Mouse (Mus musculus) heart, embryonic 15.5 days (tissue): ENCODE results near the gene Tceal7. TPM values are rescaled to one million over a fixed set of nuclear protein-coding genes. Genes with fewer than 3 reads are reported as not detected.
"Not testable (repeated sequence)": the region's sequence is repeated elsewhere in the genome, so short reads cannot be mapped to it uniquely, and the experiment has no call there.

Source experiments
- ATAC-seq: fragments of 200-750 bp; cut with Nextera tagmentation; replicated peaks from 2 replicates; pipeline ENCODE4 v1.8.0; 2017; ENCODE audit warnings: low read depth, moderate TSS enrichment; ENCODE audit not compliant: insufficient number of reproducible peaks, insufficient read depth, low FRiP score
- H3K27ac ChIP-seq: fragments of 300-500 bp; sonication (generic); 2 replicates; pipeline ENCODE4 v1.5.1; 2015; ENCODE audit warnings: mild to moderate bottlenecking, inconsistent platforms
- H3K27me3 ChIP-seq: fragments of 300-500 bp; sonication (generic); 2 replicates; pipeline ENCODE4 v1.6.1; 2015; ENCODE audit warnings: inconsistent platforms
- H3K36me3 ChIP-seq: fragments of 300-500 bp; sonication (generic); 2 replicates; pipeline ENCODE4 v1.6.1; 2015; ENCODE audit warnings: mild to moderate bottlenecking, inconsistent platforms
- H3K4me1 ChIP-seq: fragments of 300-500 bp; sonication (generic); replicated peaks from 2 replicates; pipeline ENCODE4 v1.6.1; 2015; ENCODE audit warnings: inconsistent platforms
- H3K4me2 ChIP-seq: fragments of 300-500 bp; sonication (generic); 2 replicates; pipeline ENCODE4 v1.6.1; 2015; ENCODE audit warnings: inconsistent platforms, mild to moderate bottlenecking, moderate library complexity
- H3K4me3 ChIP-seq: fragments of 300-500 bp; sonication (generic); 2 replicates; pipeline ENCODE4 v1.5.1; 2015; ENCODE audit warnings: mild to moderate bottlenecking, inconsistent platforms
- H3K9ac ChIP-seq: fragments of 300-500 bp; sonication (generic); 2 replicates; pipeline ENCODE4 v1.6.1; 2015; ENCODE audit warnings: mild to moderate bottlenecking, inconsistent platforms
- H3K9me3 ChIP-seq: fragments of 300-500 bp; sonication (generic); replicated peaks from 2 replicates; pipeline ENCODE4 v1.6.1; 2016; ENCODE audit warnings: inconsistent platforms
- WGBS: fragments of 180-500 bp; shearing (Covaris S2); methylation state at CpG from one replicate; pipeline ENCODE4 v1.1.7; 2015; ENCODE audit warnings: mixed read lengths; 5-methylcytosine and 5-hydroxymethylcytosine counted together
- microRNA-seq: library from miRNA; unstranded; fragments of <30 nt; microRNA quantifications from one replicate; pipeline ENCODE4, GENCODE M21; 2016
- polyA plus RNA-seq: library from polyadenylated mRNA; unstranded; fragments of >200 nt; fragmentation: Nextera tagmentation; extraction: Ambion mirVana; gene quantifications from 2 replicates; pipeline ENCODE4 v1.2.1, GENCODE M21; 2015

Gene Tceal7
- polyA plus RNA-seq, 1 experiment from 2014 or later: 20.2 TPM

GRCm38 (mm10) chrX:136249671-136250070 lies 35.1 kb downstream of the Tceal7 start:
- Histone ChIP-seq H3K9ac (no peak overlapping the region), H3K4me3 (no peak overlapping the region), H3K36me3 (no peaks in the 10 kb centered on the region; the same call in 1 of the 2 replicates), H3K27me3 (no peaks in the 10 kb centered on the region), H3K27ac (no peak overlapping the region), H3K9me3 (no peaks in the 10 kb centered on the region), H3K4me1 (peaks cover 3% of the 10 kb centered on the region; the same call in 1 of the 2 replicates), H3K4me2 (no peak overlapping the region)
- no peak for ATAC-seq
- 71% methylated on average over 7 of the region's 7 CpGs for WGBS

GRCm38 (mm10) chrX:136252023-136252729 lies 37.6 kb downstream of the Tceal7 start:
- Histone ChIP-seq H3K9ac (no peak overlapping the region), H3K27me3 (no peaks in the 10 kb centered on the region), H3K9me3 (no peaks in the 10 kb centered on the region), H3K4me3 (no peak overlapping the region), H3K4me2 (no peak overlapping the region), H3K4me1 (peaks cover 3% of the 10 kb centered on the region; the same call in 1 of the 2 replicates), H3K36me3 (no peaks in the 10 kb centered on the region; the same call in 1 of the 2 replicates), H3K27ac (peak overlapping the region; percentile 20; the same call in 1 of the 2 replicates)
- 25% methylated on average over 6 of the region's 6 CpGs for WGBS
- no peak for ATAC-seq

- Histone ChIP-seq H3K9me3 (no peaks in the 10 kb centered on the region), H3K4me2 (no peak overlapping the region), H3K36me3 (no peaks in the 10 kb centered on the region), H3K27ac (no peak overlapping the region), H3K4me1 (peaks cover 5% of the 10 kb centered on the region; the same call in 1 of the 2 replicates), H3K4me3 (no peak overlapping the region), H3K9ac (no peak overlapping the region), H3K27me3 (no peaks in the 10 kb centered on the region)
- WGBS: 63% methylated on average over 5 of the region's 5 CpGs
- ATAC-seq: no peak
Observed at GRCm38 (mm10) chrX:136267720-136268119, 53.1 kb downstream of the Tceal7 start.

DNA sequence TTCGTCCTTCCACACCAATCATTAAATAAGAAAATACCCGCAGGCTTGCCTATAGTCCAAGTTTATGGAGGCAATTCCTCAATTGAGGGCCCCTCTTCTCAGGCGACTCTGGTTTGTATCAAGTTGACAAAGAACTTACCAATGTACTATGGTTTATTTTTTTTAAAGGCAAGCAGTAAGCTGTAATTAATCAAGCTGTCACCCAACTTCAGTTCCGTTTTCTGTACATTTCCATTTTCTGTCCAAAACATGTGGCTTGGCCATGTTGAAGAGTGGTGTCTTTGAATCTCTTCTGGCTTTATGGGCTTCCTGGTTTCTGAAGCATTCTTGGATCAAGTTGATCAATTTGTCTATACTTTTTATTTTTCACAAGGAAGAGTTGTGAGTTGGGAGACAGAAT lies 53.6 kb downstream of the Tceal7 start:
- WGBS: 68% methylated on average over 4 of the region's 4 CpGs
- no peaks in the 10 kb centered on the region for H3K9me3 ChIP-seq

GRCm38 (mm10) chrX:136269743-136270392 lies 55.3 kb downstream of the Tceal7 start, which contains the start of gene Bex3:
Gene Bex3, plus strand, starts transcription at chrX:136270253.
- 38% methylated on average over 12 of the region's 30 CpGs for WGBS
- Histone ChIP-seq H3K27ac (peak within 1 kb of the TSS; percentile 63), H3K4me2 (peak within 1 kb of the TSS; percentile 54), H3K4me3 (peak within 1 kb of the TSS; percentile 55), H3K9ac (peak within 1 kb of the TSS; percentile 46)
- H3K9me3 ChIP-seq, H3K27me3 ChIP-seq, H3K4me1 ChIP-seq, H3K36me3 ChIP-seq: not testable (repeated sequence)
- ATAC-seq: peak; percentile 94

More for the DNA sequence above, 53.6 kb downstream of the Tceal7 start:
- no peak for ATAC-seq
- Histone ChIP-seq H3K9ac (no peak overlapping the region), H3K4me2 (no peak overlapping the region), H3K27ac (no peak overlapping the region), H3K36me3 (no peaks in the 10 kb centered on the region), H3K4me1 (peaks cover 5% of the 10 kb centered on the region; the same call in 1 of the 2 replicates), H3K4me3 (no peak overlapping the region), H3K27me3 (no peaks in the 10 kb centered on the region)

GRCm38 (mm10) chrX:136270393-136271111 lies 56.0 kb downstream of the Tceal7 start:
- peak; percentile 45 for ATAC-seq
- H3K4me3 ChIP-seq: peak overlapping the region; percentile 55
- H3K4me1 ChIP-seq, H3K9me3 ChIP-seq, H3K27me3 ChIP-seq, H3K36me3 ChIP-seq: not testable (repeated sequence)
- H3K27ac ChIP-seq: peak overlapping the region; percentile 63
- WGBS: 13% methylated on average over 1 of the region's 60 CpGs
- peak overlapping the region; percentile 54 for H3K4me2 ChIP-seq
- peak overlapping the region; percentile 46 for H3K9ac ChIP-seq

DNA sequence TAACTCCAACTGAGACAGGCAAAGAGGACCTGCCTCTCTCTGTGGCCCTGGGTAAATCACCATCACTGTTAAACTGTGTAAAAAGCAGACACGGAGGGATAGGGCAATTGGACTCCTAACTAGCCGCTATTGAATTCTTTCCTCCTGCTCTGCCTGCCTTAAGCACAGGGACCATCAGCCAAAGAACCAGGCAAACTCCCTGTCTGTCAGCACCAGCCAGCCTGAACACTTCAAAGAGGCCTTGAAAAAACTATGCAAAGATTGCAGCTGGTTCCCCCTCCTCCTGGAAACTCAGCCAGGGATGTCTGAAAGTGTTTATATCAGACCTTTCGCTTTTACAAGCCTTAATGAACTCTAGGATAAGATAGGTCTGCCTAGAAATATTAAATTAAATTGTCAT lies 60.0 kb downstream of the Tceal7 start:
- Histone ChIP-seq H3K36me3 (no peaks in the 10 kb centered on the region), H3K4me1 (peaks cover 5% of the 10 kb centered on the region; the same call in 1 of the 2 replicates), H3K27ac (peak overlapping the region; percentile 53), H3K4me3 (no peak overlapping the region), H3K4me2 (no peak overlapping the region), H3K9me3 (no peaks in the 10 kb centered on the region), H3K27me3 (no peaks in the 10 kb centered on the region), H3K9ac (no peak overlapping the region)
- ATAC-seq: no peak
- WGBS: 23% methylated on average over 3 of the region's 3 CpGs

- H3K36me3 ChIP-seq: no peaks in the 10 kb centered on the region
- no peaks in the 10 kb centered on the region for H3K27me3 ChIP-seq
- no peak for ATAC-seq
- no peak overlapping the region for H3K27ac ChIP-seq
- H3K4me3 ChIP-seq: no peak overlapping the region
- no peak overlapping the region for H3K4me2 ChIP-seq
- no peak overlapping the region for H3K9ac ChIP-seq
- 44% methylated on average over 3 of the region's 3 CpGs for WGBS
- H3K9me3 ChIP-seq: no peaks in the 10 kb centered on the region
- H3K4me1 ChIP-seq: peaks cover 5% of the 10 kb centered on the region; the same call in 1 of the 2 replicates
Observed at GRCm38 (mm10) chrX:136275386-136275785, 60.8 kb downstream of the Tceal7 start.

Small RNAs within 50 kb of the gene (microRNA-seq; reads per million reads assigned to microRNA genes)
- gene Mir6383: not detected

Other genes with a start within 250 kb of the Tceal7 start
- 58.6 and 61.2 TPM in 2 replicates for gene Arxes2, start 221.0 kb upstream of the Tceal7 start, polyA plus RNA-seq
- gene Arxes1, start 181.4 kb upstream of the Tceal7 start, polyA plus RNA-seq: 19.3 and 20.9 TPM in 2 replicates
- 12.5 and 28.2 TPM in 2 replicates for gene Bex2, start 146.5 kb upstream of the Tceal7 start, polyA plus RNA-seq
- 0.09 and 0.53 TPM in 2 replicates for gene Nxf3, start 129.5 kb upstream of the Tceal7 start, polyA plus RNA-seq
- gene Bex4, start 75.8 kb upstream of the Tceal7 start, polyA plus RNA-seq: 131 and 190 TPM in 2 replicates
- 219 and 266 TPM in 2 replicates for gene Tceal8, start 42.4 kb upstream of the Tceal7 start, polyA plus RNA-seq
- gene Tceal5, start 10.9 kb upstream of the Tceal7 start, polyA plus RNA-seq: 14.3 and 20.2 TPM in 2 replicates
- gene Bex1, start 734 bp downstream of the Tceal7 start, polyA plus RNA-seq: 189 and 225 TPM in 2 replicates
- 377 and 423 TPM in 2 replicates for gene Tceal9, start 30.3 kb downstream of the Tceal7 start, polyA plus RNA-seq
- 396 and 413 TPM in 2 replicates for gene Bex3, start 55.5 kb downstream of the Tceal7 start, polyA plus RNA-seq